Mouse (Mus musculus) thymus, adult 2 months (tissue): ENCODE measurements around the gene Phb2.

Experiments used
- CTCF ChIP-seq: fragments of 200-500 bp; IDR thresholded peaks from 2 replicates; pipeline ENCODE4 v1.5.1; 2012; ENCODE audit warnings: mild to moderate bottlenecking, control low read depth, low read length, moderate library complexity, borderline replicate concordance; ENCODE audit not compliant: control insufficient read depth, poor library complexity, insufficient read depth; ENCODE audit errors: extremely low read depth
- POLR2A ChIP-seq: fragments of 200-500 bp; IDR thresholded peaks from 2 replicates; pipeline ENCODE4 v1.6.1; 2012; ENCODE audit warnings: mild to moderate bottlenecking, low read length, control low read depth, moderate library complexity; ENCODE audit not compliant: control insufficient read depth, poor library complexity, insufficient read depth; ENCODE audit errors: extremely low read depth

DNA sequence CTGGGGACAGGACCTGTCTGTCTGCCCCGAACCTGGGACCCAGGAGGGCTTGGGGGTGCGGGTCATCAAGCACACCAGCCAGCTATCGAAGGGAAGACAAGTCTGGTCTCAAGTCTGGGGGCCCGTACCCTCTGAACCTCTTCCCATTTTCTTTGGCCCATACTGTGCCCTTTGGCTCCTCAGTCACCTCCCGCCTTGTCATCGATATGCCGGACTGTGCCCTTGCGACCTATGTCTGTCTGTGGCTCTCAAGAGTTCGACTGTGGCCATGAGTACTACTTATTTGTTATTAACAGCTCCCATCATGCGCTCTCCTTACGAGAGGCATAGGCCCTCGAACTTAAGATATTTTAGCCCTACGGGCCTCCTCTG is 48.7 kb upstream of the Phb2 start:
- TF ChIP-seq CTCF (no peak), POLR2A (no peak)
